Mouse (Mus musculus) myocyte (in vitro differentiated cells): Measurements from ENCODE around the gene Marco.

Source experiments
- MAX ChIP-seq: IDR thresholded peaks from one replicate; pipeline ENCODE4 v1.6.1; 2011; ENCODE audit warnings: low read depth, mild to moderate bottlenecking, control low read depth
- POLR2A ChIP-seq: IDR thresholded peaks from one replicate; pipeline ENCODE4 v1.6.1; 2011; ENCODE audit warnings: low read depth, mild to moderate bottlenecking, control low read depth, moderate library complexity; ENCODE audit not compliant: insufficient read length
- POLR2AphosphoS2 ChIP-seq: IDR thresholded peaks from one replicate; pipeline ENCODE4 v1.6.1; 2011; ENCODE audit warnings: low read depth, control low read depth; ENCODE audit not compliant: insufficient read length
- SRF ChIP-seq: IDR thresholded peaks from one replicate; pipeline ENCODE4 v1.6.1; 2011; ENCODE audit warnings: low read depth; ENCODE audit not compliant: control insufficient read depth, insufficient read length

DNA sequence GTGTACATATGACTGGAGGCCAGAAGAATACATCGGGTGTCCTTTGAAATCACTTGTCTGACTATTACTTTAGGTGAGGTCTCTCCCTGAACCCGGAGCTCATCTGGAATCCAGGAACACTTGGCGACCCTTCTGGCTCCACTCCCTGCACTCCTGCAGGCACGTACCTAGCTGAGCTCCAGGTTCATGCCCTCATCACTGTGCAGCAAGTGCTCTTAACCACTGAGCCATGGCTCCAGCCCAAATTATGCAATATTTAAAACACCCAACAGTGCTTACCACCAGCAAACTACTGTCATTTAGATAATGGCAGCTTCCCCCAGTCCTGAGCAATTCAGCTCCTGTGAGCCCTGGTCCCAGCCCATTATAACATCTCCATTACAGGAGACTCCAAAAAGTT, 4.2 kb upstream of the Marco start:
- no peak for TF ChIP-seq POLR2A
- TF ChIP-seq POLR2AphosphoS2 = no peak
- no peak for TF ChIP-seq SRF
- TF ChIP-seq MAX = no peak
